Mouse (Mus musculus) forebrain, postnatal 0 days (tissue): ENCODE data around the gene Lrrk1. TPM values are rescaled to one million over a fixed set of nuclear protein-coding genes. Genes with fewer than 3 reads are reported as not detected.
A peak's percentile ranks its signal among the peaks of the same experiment; 100 is the strongest.

ENCODE experiments used
- ATAC-seq: fragments of 200-750 bp; cut with Nextera tagmentation; 2 replicates; pipeline ENCODE4 v1.8.0; 2017; ENCODE audit warnings: mild to moderate bottlenecking, moderate library complexity
- DNase-seq: peaks from one replicate; pipeline ENCODE4 v3.0.0-alpha.2; 2015
- H3K27ac ChIP-seq: fragments of 300-500 bp; sonication (generic); 2 replicates; pipeline ENCODE4 v1.5.1; 2014; ENCODE audit warnings: low read depth, mild to moderate bottlenecking, antibody characterized with exemption, low read length, moderate library complexity, mixed read lengths
- H3K27me3 ChIP-seq: fragments of 300-500 bp; sonication (generic); 2 replicates; pipeline ENCODE4 v1.6.1; 2014; ENCODE audit warnings: mild to moderate bottlenecking, low read length, mixed read lengths; ENCODE audit not compliant: insufficient read depth
- H3K36me3 ChIP-seq: fragments of 300-500 bp; sonication (generic); 2 replicates; pipeline ENCODE4 v1.6.1; 2014; ENCODE audit warnings: mild to moderate bottlenecking, moderate library complexity; ENCODE audit not compliant: insufficient read depth
- H3K4me1 ChIP-seq: fragments of 300-500 bp; sonication (generic); 2 replicates; pipeline ENCODE4 v1.6.1; 2014; ENCODE audit warnings: antibody characterized with exemption; ENCODE audit not compliant: insufficient read depth
- H3K4me2 ChIP-seq: fragments of 300-500 bp; sonication (generic); 2 replicates; pipeline ENCODE4 v1.6.1; 2014; ENCODE audit warnings: low read depth, mild to moderate bottlenecking, moderate library complexity
- H3K4me3 ChIP-seq: fragments of 300-500 bp; sonication (generic); 2 replicates; pipeline ENCODE4 v1.5.1; 2014; ENCODE audit warnings: low read depth, low read length, mixed read lengths
- H3K9ac ChIP-seq: fragments of 300-500 bp; sonication (generic); 2 replicates; pipeline ENCODE4 v1.6.1; 2014; ENCODE audit warnings: mild to moderate bottlenecking
- H3K9me3 ChIP-seq: fragments of 300-500 bp; sonication (generic); 2 replicates; pipeline ENCODE4 v1.6.1; 2016; ENCODE audit warnings: low read length
- CTCF ChIP-seq: sonication (generic); IDR thresholded peaks from 2 replicates; pipeline ENCODE4 v1.5.1; 2016; ENCODE audit warnings: antibody characterized with exemption, control low read depth, low read depth
- WGBS: fragments of 180-500 bp; shearing (Covaris S2); extraction: QIAGEN DNeasy Blood & Tissue Kit; methylation state at CpG from one replicate; pipeline ENCODE4 v1.1.7; 2014; 5-methylcytosine and 5-hydroxymethylcytosine counted together
- polyA plus RNA-seq: library from polyadenylated mRNA; unstranded; fragments of >200 nt; fragmentation: Nextera tagmentation; extraction: Ambion mirVana; gene quantifications from 2 replicates; pipeline ENCODE4 v1.2.1, GENCODE M21; 2015
- total RNA-seq: library from RNA; depleted of rRNA; stranded (reverse); fragments of >200 nt; gene quantifications from 2 replicates; pipeline ENCODE4 v1.2.3, GENCODE M21; 2014

The Lrrk1 gene
- total and polyA plus RNA-seq, 2 experiments from 2014 or later, result 2.2 to 3.3 TPM

DNA sequence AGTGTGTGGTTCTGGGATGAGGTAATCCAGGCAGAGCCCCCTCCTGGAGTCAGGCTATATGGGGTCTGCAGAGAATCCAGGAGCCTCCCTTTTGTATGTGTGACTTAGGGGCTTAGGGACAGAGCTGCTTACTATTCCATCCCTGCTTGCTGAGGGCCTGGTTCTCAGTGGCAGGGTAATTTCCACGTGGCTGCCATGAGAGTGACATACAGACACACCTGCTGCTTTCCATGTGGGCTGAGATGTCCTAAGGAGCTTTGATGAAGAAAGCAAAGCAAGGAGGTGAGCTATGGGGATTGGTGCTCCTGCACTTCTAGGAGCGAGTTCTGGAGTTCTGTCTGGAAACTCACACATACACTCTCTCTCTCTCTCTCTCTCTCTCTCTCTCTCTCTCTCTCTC, 139.1 kb downstream of the Lrrk1 start:
- no peaks in the 10 kb centered on the region for H3K36me3 ChIP-seq
- no peak for TF ChIP-seq CTCF
- H3K4me2 ChIP-seq, result no peak overlapping the region
- DNase-seq (no peak), ATAC-seq (no peak)
- H3K4me3 ChIP-seq, result no peak overlapping the region
- peaks cover 13% of the 10 kb centered on the region; the same call in 1 of the 2 replicates for H3K4me1 ChIP-seq
- 52% methylated on average over 2 of the region's 2 CpGs for WGBS
- no peaks in the 10 kb centered on the region for H3K9me3 ChIP-seq
- H3K27ac ChIP-seq, result no peak overlapping the region
- H3K27me3 ChIP-seq, result no peaks in the 10 kb centered on the region
- H3K9ac ChIP-seq, result no peak overlapping the region

DNA sequence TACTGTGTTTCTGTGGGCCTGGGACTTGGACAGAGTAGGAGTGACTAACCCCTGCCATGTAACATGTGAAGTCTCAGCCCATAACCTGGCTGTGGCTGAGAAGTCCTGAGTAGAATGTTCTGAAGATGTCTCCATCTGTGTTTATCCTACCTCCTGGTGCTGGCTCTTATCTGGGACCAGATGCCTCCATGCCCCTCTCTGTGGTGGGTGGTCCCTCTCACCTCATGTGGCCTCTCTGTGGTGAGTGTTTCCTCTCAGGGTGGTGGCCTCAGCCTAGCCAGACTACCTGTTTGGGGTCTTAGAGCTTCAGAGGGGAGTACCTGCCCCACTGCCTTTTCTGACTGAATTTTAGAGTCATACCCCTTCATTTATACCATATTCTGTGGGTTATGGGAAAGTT, 139.9 kb downstream of the Lrrk1 start:
- Histone ChIP-seq H3K36me3 (no peaks in the 10 kb centered on the region), H3K4me2 (no peak overlapping the region), H3K9me3 (no peaks in the 10 kb centered on the region), H3K4me3 (no peak overlapping the region), H3K9ac (no peak overlapping the region), H3K27ac (peak overlapping the region; percentile 24; the same call in 1 of the 2 replicates), H3K4me1 (peaks cover 13% of the 10 kb centered on the region; the same call in 1 of the 2 replicates), H3K27me3 (no peaks in the 10 kb centered on the region)
- TF ChIP-seq CTCF, result no peak
- DNase-seq (no peak), ATAC-seq (no peak)

DNA sequence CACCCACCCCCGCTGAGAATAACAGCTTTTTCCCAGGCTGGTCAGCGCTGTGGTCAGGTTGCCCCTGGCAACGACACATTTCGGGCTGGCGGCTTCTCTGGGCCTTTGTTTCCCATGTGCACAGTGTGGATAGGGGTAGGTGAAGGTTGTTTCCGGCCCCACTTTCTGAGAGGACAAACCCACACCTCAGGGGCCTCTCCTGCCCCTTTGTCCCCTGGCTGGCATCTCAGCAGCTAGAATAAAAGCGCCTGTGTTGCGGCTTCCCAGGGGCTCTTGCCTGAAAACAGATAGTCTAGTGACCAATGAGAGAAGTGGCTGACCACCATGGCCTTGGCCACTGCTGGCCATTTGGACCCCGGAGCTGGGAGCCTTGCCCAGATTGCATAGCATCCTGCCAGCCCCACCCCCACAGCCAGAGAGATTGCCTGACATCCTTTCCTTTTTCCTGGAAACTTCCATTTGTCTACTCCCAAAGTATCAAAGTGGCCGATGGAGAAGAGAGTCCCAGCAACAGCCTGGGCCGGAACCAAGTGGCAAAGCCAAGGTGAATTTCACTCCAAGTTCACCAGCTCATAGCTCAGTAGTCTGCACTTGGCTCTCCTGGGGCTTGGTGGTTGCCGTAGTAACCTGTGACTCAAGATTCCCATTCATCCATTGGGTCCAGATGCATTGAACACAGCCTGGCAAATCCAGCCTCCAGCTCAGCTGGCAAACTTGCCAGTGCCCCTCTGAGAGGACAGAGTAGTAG, 140.7 kb downstream of the Lrrk1 start:
- ATAC-seq (peak; percentile 90), DNase-seq (peak; percentile 77)
- no peak for TF ChIP-seq CTCF
- no peak overlapping the region for H3K4me2 ChIP-seq
- H3K27ac ChIP-seq, result peak overlapping the region; percentile 72
- H3K27me3 ChIP-seq, result no peaks in the 10 kb centered on the region
- H3K4me3 ChIP-seq, result no peak overlapping the region
- H3K4me1 ChIP-seq, result peaks cover 13% of the 10 kb centered on the region; the same call in 1 of the 2 replicates
- WGBS, result 17% methylated on average over 12 of the region's 12 CpGs
- no peaks in the 10 kb centered on the region for H3K9me3 ChIP-seq
- 0 out of 2 replicates have a peak overlapping the region, but pooled peaks have one; percentile 25 for H3K9ac ChIP-seq
- no peaks in the 10 kb centered on the region for H3K36me3 ChIP-seq

DNA sequence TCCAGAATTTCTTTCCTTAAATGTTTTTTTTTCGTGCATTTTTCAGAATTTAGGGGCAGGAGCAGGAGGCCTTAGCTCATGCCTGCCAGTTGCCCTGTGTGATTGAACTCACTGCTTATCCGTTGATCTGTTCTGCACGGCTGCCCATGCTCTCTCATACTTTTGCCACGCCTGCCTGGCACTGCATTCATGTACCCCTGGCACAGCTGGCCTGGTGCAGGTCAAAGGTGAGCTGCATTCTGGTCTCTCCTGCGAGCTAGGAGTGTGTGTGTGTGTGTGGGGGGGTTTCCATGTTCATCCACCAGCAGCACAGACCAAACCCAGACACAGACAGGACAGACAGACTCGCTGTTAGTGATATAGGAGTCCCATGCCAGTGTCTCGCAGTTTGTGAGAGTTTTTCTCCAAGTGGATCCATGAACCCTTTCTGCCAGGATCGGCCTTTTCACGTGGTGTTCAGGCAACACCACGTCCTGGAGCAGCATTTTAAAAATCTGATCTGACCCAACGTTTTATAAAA, 141.4 kb downstream of the Lrrk1 start:
- Histone ChIP-seq H3K4me3 (no peak overlapping the region), H3K4me1 (peaks cover 13% of the 10 kb centered on the region; the same call in 1 of the 2 replicates), H3K9ac (no peak overlapping the region), H3K27me3 (no peaks in the 10 kb centered on the region), H3K4me2 (no peak overlapping the region), H3K27ac (0 out of 2 replicates have a peak overlapping the region, but pooled peaks have one; percentile 72), H3K9me3 (no peaks in the 10 kb centered on the region), H3K36me3 (no peaks in the 10 kb centered on the region)
- DNase-seq, result no peak
- ATAC-seq, result no peak
- WGBS, result 33% methylated on average over 11 of the region's 11 CpGs
- TF ChIP-seq CTCF, result no peak

DNA sequence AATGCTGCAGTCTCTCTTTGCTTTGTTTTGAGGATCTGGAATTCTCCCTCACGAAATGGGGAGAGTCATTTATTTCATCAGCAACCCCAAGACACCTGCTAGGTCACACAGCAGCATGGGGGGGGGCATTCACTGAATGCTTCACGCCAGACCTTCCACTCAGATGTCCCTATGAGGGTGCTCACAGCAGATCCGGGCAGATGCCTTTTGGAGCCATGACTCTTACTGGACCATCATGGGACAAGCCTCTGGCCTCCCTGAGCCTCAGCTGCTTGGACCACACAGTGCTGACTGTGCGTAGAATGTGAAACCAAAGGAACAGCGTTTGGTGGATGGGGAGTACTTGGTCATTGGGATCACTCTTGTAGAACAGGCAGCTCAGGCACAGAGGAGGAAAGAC, 142.5 kb downstream of the Lrrk1 start:
- Histone ChIP-seq H3K9me3 (no peaks in the 10 kb centered on the region), H3K4me3 (no peak overlapping the region), H3K4me1 (peaks cover 13% of the 10 kb centered on the region; the same call in 1 of the 2 replicates), H3K27me3 (no peaks in the 10 kb centered on the region), H3K36me3 (no peaks in the 10 kb centered on the region), H3K4me2 (no peak overlapping the region), H3K9ac (no peak overlapping the region), H3K27ac (no peak overlapping the region)
- DNase-seq, result no peak
- WGBS, result 89% methylated on average over 5 of the region's 5 CpGs
- ATAC-seq, result no peak
- no peak for TF ChIP-seq CTCF

DNA sequence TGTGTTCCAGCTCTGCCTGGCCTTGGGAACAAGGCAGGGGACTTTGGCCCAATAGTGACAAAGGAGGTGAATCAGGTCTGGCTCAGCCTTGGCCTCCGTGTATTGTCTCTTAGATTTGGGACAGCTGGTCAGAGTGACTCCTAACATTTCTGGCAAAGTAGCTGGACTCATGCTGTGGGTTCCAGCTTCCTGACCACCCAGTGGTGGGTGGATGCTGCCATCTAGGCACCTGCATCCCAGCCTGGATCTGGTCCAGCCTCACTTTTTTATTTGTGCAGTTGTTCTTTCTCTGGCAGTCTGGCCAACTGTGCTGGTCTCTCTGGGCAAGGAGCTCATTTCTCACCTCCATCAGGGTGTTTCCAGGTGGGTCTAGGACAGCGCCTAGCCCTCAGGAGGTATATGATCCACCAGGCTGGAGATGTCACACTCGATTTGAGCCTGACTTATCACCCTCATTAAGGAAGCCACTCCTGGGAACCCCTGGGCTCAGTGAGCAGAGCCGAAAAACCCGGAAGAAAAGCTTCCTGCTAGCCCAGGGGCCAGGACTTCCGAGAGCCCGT, 144.3 kb downstream of the Lrrk1 start:
- H3K36me3 ChIP-seq, result no peaks in the 10 kb centered on the region
- 86% methylated on average over 7 of the region's 7 CpGs for WGBS
- no peaks in the 10 kb centered on the region for H3K27me3 ChIP-seq
- ATAC-seq (no peak), DNase-seq (no peak)
- no peak overlapping the region for H3K4me2 ChIP-seq
- no peak for TF ChIP-seq CTCF
- H3K4me3 ChIP-seq, result no peak overlapping the region
- H3K9me3 ChIP-seq, result no peaks in the 10 kb centered on the region
- no peak overlapping the region for H3K9ac ChIP-seq
- no peak overlapping the region for H3K27ac ChIP-seq
- H3K4me1 ChIP-seq, result peaks cover 13% of the 10 kb centered on the region; the same call in 1 of the 2 replicates

DNA sequence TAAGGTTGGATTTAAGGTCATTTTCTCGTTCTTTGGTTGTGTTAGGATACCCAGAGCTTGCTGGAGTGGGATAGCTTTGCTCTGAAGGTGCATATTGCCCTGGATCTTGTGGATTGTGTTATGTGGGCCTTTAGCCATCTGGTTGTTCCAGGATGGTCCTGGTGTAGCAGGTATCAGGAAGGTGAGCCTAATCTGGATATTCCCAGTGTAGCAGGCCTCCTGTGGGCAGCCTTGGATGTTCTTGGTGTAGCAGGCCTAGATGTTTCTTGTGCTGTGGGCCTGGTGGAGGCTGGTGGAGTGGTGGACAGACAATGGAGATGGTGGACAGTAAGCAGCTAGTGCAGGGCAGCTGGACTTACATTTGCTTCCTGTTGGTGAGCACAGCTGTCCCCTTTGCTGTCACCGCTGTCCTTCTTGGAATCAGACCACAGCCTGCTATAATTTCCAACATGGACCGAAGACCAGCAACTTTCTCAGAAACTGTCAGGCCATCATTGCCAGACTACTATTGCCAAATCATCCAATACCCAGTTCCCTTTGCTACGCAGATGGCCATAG, 146.2 kb downstream of the Lrrk1 start:
- DNase-seq (no peak), ATAC-seq (no peak)
- Histone ChIP-seq H3K4me2 (no peak overlapping the region), H3K36me3 (no peaks in the 10 kb centered on the region), H3K9me3 (no peaks in the 10 kb centered on the region), H3K27me3 (no peaks in the 10 kb centered on the region), H3K27ac (no peak overlapping the region), H3K9ac (no peak overlapping the region), H3K4me3 (no peak overlapping the region), H3K4me1 (peaks cover 3% of the 10 kb centered on the region; the same call in 1 of the 2 replicates)
- no peak for TF ChIP-seq CTCF
- WGBS, result 92% methylated on average over 4 of the region's 4 CpGs
